Mouse (Mus musculus) C2C12 (cell line): ENCODE results near the gene Senp3. TPM values are rescaled to one million over a fixed set of nuclear protein-coding genes. Genes with fewer than 3 reads are reported as not detected.

Experiments used
- H3K27me3 ChIP-seq: one replicate; pipeline ENCODE4 v1.6.1; 2011; ENCODE audit not compliant: control insufficient read depth, insufficient read depth, insufficient read length
- H3K36me3 ChIP-seq: one replicate; pipeline ENCODE4 v1.6.1; 2011; ENCODE audit not compliant: control insufficient read depth, insufficient read depth
- H3K4me3 ChIP-seq: one replicate; pipeline ENCODE4 v1.5.1; 2011; ENCODE audit warnings: mild to moderate bottlenecking, control low read depth; ENCODE audit not compliant: poor library complexity, insufficient read depth, severe bottlenecking
- H3K79me2 ChIP-seq: one replicate; pipeline ENCODE4 v1.6.1; 2011; ENCODE audit not compliant: control insufficient read depth, insufficient read depth
- H3K79me3 ChIP-seq: one replicate; pipeline ENCODE4 v1.6.1; 2011; ENCODE audit warnings: low read depth, control low read depth
- H3ac ChIP-seq: one replicate; pipeline ENCODE3; 2011; ENCODE audit warnings: low read depth; ENCODE audit not compliant: control insufficient read depth, insufficient read length
- CEBPB ChIP-seq: IDR thresholded peaks from one replicate; pipeline ENCODE4 v1.6.1; 2011; ENCODE audit warnings: low read depth, mild to moderate bottlenecking, control low read depth, moderate library complexity
- CTCF ChIP-seq: IDR thresholded peaks from one replicate; pipeline ENCODE4 v1.5.1; 2011; ENCODE audit not compliant: control insufficient read depth, insufficient read depth, insufficient read length
- FOSL1 ChIP-seq: IDR thresholded peaks from one replicate; pipeline ENCODE4 v1.8.0; 2011; ENCODE audit warnings: mild to moderate bottlenecking, low read length; ENCODE audit not compliant: poor library complexity, insufficient read depth, severe bottlenecking
- MAX ChIP-seq: IDR thresholded peaks from one replicate; pipeline ENCODE4 v1.6.1; 2011; ENCODE audit warnings: mild to moderate bottlenecking, control low read depth
- MYOD1 ChIP-seq: IDR thresholded peaks from one replicate; pipeline ENCODE4 v1.6.1; 2011; ENCODE audit warnings: low read depth; ENCODE audit not compliant: control insufficient read depth, insufficient read length
- MYOG ChIP-seq: IDR thresholded peaks from one replicate; pipeline ENCODE4 v1.6.1; 2011; ENCODE audit not compliant: control insufficient read depth, insufficient read length; ENCODE audit errors: extremely low read depth
- USF1 ChIP-seq: IDR thresholded peaks from one replicate; pipeline ENCODE4 v1.6.1; 2011; ENCODE audit warnings: low read depth, mild to moderate bottlenecking, control low read depth, moderate library complexity
- polyA plus RNA-seq: library from polyadenylated mRNA; unstranded; fragments of >200 nt; fragmentation: generic; extraction: Trizol; gene quantifications from one replicate; pipeline ENCODE4 v1.2.1, GENCODE M21; 2012; ENCODE audit warnings: missing spikeins

Gene Senp3
- polyA plus RNA-seq, 1 experiment, result 89.0 TPM

GRCm38 (mm10) chr11:69712954-69713672 is 31.2 kb upstream of the Senp3 start:
- no peaks in the 10 kb centered on the region for H3K27me3 ChIP-seq
- H3K36me3 ChIP-seq, result no peaks in the 10 kb centered on the region
- no peaks in the 10 kb centered on the region for H3K79me2 ChIP-seq
- H3ac ChIP-seq, result no peak overlapping the region
- no peak overlapping the region for H3K4me3 ChIP-seq
- TF ChIP-seq MYOD1 (no peak), MAX (no peak), USF1 (no peak), FOSL1 (no peak), MYOG (no peak), CEBPB (no peak), CTCF (no peak)
- H3K79me3 ChIP-seq, result no peaks in the 10 kb centered on the region

GRCm38 (mm10) chr11:69711082-69711481 is 29.2 kb upstream of the Senp3 start:
- TF ChIP-seq MYOG, result no peak
- TF ChIP-seq CEBPB, result no peak
- no peak for TF ChIP-seq FOSL1
- TF ChIP-seq MYOD1, result no peak
- no peak for TF ChIP-seq USF1
- no peak for TF ChIP-seq CTCF
- no peak for TF ChIP-seq MAX

GRCm38 (mm10) chr11:69710470-69710869 is 28.6 kb upstream of the Senp3 start:
- Histone ChIP-seq H3K27me3 (no peaks in the 10 kb centered on the region), H3K36me3 (no peaks in the 10 kb centered on the region), H3K4me3 (no peak overlapping the region), H3K79me3 (no peaks in the 10 kb centered on the region), H3ac (no peak overlapping the region), H3K79me2 (no peaks in the 10 kb centered on the region)
- no peak for TF ChIP-seq USF1
- TF ChIP-seq CTCF, result no peak
- TF ChIP-seq MYOD1, result no peak
- TF ChIP-seq CEBPB, result no peak
- no peak for TF ChIP-seq MYOG
- TF ChIP-seq MAX, result no peak
- TF ChIP-seq FOSL1, result no peak

More at GRCm38 (mm10) chr11:69711082-69711481, 29.2 kb upstream of the Senp3 start:
- H3K4me3 ChIP-seq, result no peak overlapping the region
- no peaks in the 10 kb centered on the region for H3K79me2 ChIP-seq
- H3K36me3 ChIP-seq, result no peaks in the 10 kb centered on the region
- no peak overlapping the region for H3ac ChIP-seq
- no peaks in the 10 kb centered on the region for H3K79me3 ChIP-seq
- no peaks in the 10 kb centered on the region for H3K27me3 ChIP-seq

- no peak overlapping the region for H3K4me3 ChIP-seq
- H3K27me3 ChIP-seq, result no peaks in the 10 kb centered on the region
- no peaks in the 10 kb centered on the region for H3K79me2 ChIP-seq
- H3K79me3 ChIP-seq, result no peaks in the 10 kb centered on the region
- TF ChIP-seq MAX, result no peak
- no peak for TF ChIP-seq CTCF
- TF ChIP-seq MYOG, result no peak
- TF ChIP-seq CEBPB, result no peak
- H3K36me3 ChIP-seq, result no peaks in the 10 kb centered on the region
- no peak overlapping the region for H3ac ChIP-seq
Observed at GRCm38 (mm10) chr11:69709554-69710446, 27.9 kb upstream of the Senp3 start.

GRCm38 (mm10) chr11:69708614-69709265 is 26.9 kb upstream of the Senp3 start:
- Histone ChIP-seq H3ac (no peak overlapping the region), H3K79me2 (no peaks in the 10 kb centered on the region), H3K79me3 (no peaks in the 10 kb centered on the region), H3K27me3 (no peaks in the 10 kb centered on the region), H3K36me3 (no peaks in the 10 kb centered on the region), H3K4me3 (no peak overlapping the region)
- TF ChIP-seq FOSL1 (no peak), CEBPB (no peak), USF1 (no peak), MYOD1 (no peak), MYOG (no peak), MAX (no peak)

- no peak for TF ChIP-seq FOSL1
- no peak for TF ChIP-seq CTCF
- no peak for TF ChIP-seq MAX
- TF ChIP-seq MYOG, result no peak
- TF ChIP-seq MYOD1, result no peak
- no peak for TF ChIP-seq CEBPB
- TF ChIP-seq USF1, result no peak
- no peak overlapping the region for H3K4me3 ChIP-seq
Observed at GRCm38 (mm10) chr11:69707873-69708381, 26.0 kb upstream of the Senp3 start.

More at GRCm38 (mm10) chr11:69707873-69708381, 26.0 kb upstream of the Senp3 start:
- Histone ChIP-seq H3K36me3 (no peaks in the 10 kb centered on the region), H3K79me2 (no peaks in the 10 kb centered on the region), H3ac (no peak overlapping the region), H3K79me3 (no peaks in the 10 kb centered on the region), H3K27me3 (no peaks in the 10 kb centered on the region)
